Mouse (Mus musculus): ENCODE data around the gene Slc25a28. TPM values are rescaled to one million over a fixed set of nuclear protein-coding genes. Genes with fewer than 3 reads are reported as not detected.

The Slc25a28 gene
- total and polyA plus RNA-seq, 2 experiments from 2014 or later, result 16.1 to 53.1 TPM

DNA sequence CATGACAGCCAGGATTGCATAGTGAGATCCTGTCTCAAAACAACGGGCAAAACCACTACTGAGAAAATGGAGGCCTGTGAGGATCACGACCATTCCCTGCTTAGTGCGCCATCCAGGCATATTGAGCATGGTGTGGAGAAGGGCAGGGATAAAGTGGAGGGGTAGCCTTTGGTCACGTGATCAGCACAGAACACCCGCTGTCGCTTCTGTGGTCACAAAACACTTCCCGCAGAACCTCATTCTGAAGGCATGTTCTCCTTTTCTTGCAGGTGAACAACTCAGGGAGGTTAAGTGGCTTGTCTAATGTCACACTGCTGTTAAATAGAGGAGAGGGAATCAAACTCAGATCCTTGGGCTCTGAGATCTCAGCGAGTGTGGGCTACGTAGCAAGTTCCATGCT is 29.2 kb downstream of the Slc25a28 start:
- Histone ChIP-seq H3K4me1 (ENCODE audit: insufficient read depth, low read length) (no peaks in the 10 kb centered on the region), H3K9ac (replicated peaks; ENCODE audit: low read length) (no peak overlapping the region), H3K36me3 (ENCODE audit: insufficient read depth, low read length) (no peaks in the 10 kb centered on the region), H3K27ac (no peak overlapping the region), H3K27me3 (ENCODE audit: insufficient read depth, low read length) (no peaks in the 10 kb centered on the region), H3K4me2 (ENCODE audit: low read depth, low read length) (no peak overlapping the region), H3K4me3 (ENCODE audit: low read length) (no peak overlapping the region), H3K9me3 (ENCODE audit: low read length) (no peaks in the 10 kb centered on the region)
- DNase-seq (ENCODE audit: low spot score) (no peak), ATAC-seq (no peak)
- 93% methylated on average over 9 of the region's 9 CpGs for WGBS
- TF ChIP-seq CTCF (IDR thresholded peaks at IDR 0.05; ENCODE audit: low read depth), result no peak

DNA sequence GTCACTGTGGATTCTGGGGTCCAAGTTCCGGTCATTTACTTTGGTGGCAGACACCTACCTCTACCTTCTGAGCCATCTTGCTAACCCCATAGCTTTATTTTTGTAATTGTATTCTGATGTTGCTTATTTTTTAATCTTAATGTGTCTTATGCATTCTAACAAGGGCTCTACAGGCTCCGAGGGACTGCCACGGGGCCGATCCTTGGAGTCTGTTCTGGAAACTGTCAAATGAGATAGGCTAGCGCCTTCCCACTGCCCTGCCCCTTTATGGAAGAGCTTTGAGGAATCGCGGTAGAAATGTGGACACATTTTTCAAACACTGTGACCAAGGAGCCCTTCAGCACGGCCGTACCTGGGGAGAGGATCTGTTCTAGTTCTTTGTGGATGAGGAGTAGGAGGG is 31.8 kb downstream of the Slc25a28 start:
- DNase-seq (ENCODE audit: low spot score), result no peak
- Histone ChIP-seq H3K9ac (replicated peaks; ENCODE audit: low read length) (no peak overlapping the region), H3K4me2 (ENCODE audit: low read depth, low read length) (no peak overlapping the region), H3K27ac (no peak overlapping the region), H3K27me3 (ENCODE audit: insufficient read depth, low read length) (no peaks in the 10 kb centered on the region), H3K4me1 (ENCODE audit: insufficient read depth, low read length) (no peaks in the 10 kb centered on the region), H3K9me3 (ENCODE audit: low read length) (no peaks in the 10 kb centered on the region), H3K4me3 (ENCODE audit: low read length) (no peak overlapping the region), H3K36me3 (ENCODE audit: insufficient read depth, low read length) (no peaks in the 10 kb centered on the region)
- 88% methylated on average over 9 of the region's 9 CpGs for WGBS
- no peak for ATAC-seq
- TF ChIP-seq CTCF (IDR thresholded peaks at IDR 0.05; ENCODE audit: low read depth), result no peak

DNA sequence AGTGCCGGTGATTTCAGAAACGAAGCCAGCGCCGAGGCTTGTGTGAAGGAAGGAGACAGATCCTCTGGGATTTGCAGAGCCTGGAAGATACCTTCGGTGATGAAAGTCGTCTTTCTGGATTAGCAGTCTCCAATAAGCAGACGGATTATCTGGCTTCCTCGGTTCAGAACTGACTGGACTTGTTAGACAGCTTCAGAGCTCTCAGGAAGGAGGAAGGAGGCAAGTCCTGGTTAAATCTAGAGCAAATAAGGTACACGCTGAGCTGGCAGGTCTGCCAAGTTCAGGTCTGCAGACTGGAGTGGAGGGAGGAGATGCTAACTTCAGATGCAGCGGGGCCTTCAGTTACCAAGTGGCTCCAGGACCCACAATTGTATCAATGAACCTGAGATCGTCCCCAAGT is 32.8 kb downstream of the Slc25a28 start:
- no peak for TF ChIP-seq CTCF (IDR thresholded peaks at IDR 0.05; ENCODE audit: low read depth)
- Histone ChIP-seq H3K27ac (no peak overlapping the region), H3K27me3 (ENCODE audit: insufficient read depth, low read length) (no peaks in the 10 kb centered on the region), H3K4me1 (ENCODE audit: insufficient read depth, low read length) (no peaks in the 10 kb centered on the region), H3K9ac (replicated peaks; ENCODE audit: low read length) (no peak overlapping the region), H3K4me2 (ENCODE audit: low read depth, low read length) (no peak overlapping the region), H3K4me3 (ENCODE audit: low read length) (no peak overlapping the region), H3K9me3 (ENCODE audit: low read length) (no peaks in the 10 kb centered on the region), H3K36me3 (ENCODE audit: insufficient read depth, low read length) (no peaks in the 10 kb centered on the region)
- no peak for DNase-seq (ENCODE audit: low spot score)
- no peak for ATAC-seq
- WGBS, result 80% methylated on average over 11 of the region's 11 CpGs

DNA sequence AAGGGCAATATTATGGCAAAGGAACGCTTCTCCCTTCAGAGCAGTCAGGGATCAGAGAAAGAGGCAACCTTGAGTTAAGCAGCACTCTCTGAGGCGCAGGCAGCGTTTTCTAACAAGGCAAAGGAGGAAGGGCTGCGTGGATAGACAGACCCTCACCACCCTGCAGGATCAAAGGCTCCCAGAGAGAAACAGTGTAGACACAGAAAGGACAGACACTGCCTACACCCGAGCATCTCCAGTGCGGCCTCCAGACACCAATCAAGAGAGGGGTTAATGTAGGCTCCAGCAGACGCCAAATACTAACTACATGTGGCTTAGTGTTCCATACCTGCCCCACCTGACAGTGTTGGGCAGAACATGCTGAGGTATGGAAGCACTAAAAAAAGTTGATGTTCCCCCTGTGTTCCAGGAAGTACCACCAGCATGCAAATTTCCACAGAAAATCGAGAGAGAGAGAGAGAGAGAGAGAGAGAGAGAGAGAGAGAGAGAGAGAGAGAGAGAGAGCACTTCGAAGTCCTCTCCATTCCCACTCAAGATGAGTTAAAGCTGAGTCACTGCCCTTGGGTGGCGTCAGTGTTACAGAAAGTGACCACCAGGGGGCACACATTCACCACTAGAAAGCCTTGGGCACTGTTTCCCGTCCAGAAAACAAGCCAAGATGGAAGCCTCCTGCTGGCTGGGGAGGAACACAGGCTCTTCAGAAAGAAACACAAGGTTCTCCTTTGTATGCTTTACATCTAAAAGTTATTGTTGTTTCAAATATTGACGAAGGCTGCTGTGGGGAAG is 44.0 kb downstream of the Slc25a28 start:
- Histone ChIP-seq H3K9ac (replicated peaks; ENCODE audit: low read length) (no peak overlapping the region), H3K9me3 (ENCODE audit: low read length) (no peaks in the 10 kb centered on the region), H3K27me3 (ENCODE audit: insufficient read depth, low read length) (no peaks in the 10 kb centered on the region), H3K36me3 (ENCODE audit: insufficient read depth, low read length) (no peaks in the 10 kb centered on the region), H3K4me3 (ENCODE audit: low read length) (no peak overlapping the region), H3K27ac (no peak overlapping the region), H3K4me2 (ENCODE audit: low read depth, low read length) (no peak overlapping the region), H3K4me1 (ENCODE audit: insufficient read depth, low read length) (no peaks in the 10 kb centered on the region)
- 32% methylated on average over 12 of the region's 12 CpGs for WGBS
- TF ChIP-seq CTCF (IDR thresholded peaks at IDR 0.05; ENCODE audit: low read depth), result peak; percentile 93
- ATAC-seq, result peak; percentile 78; the same call in 1 of the 2 replicates
- DNase-seq (ENCODE audit: low spot score), result peak; percentile 91

DNA sequence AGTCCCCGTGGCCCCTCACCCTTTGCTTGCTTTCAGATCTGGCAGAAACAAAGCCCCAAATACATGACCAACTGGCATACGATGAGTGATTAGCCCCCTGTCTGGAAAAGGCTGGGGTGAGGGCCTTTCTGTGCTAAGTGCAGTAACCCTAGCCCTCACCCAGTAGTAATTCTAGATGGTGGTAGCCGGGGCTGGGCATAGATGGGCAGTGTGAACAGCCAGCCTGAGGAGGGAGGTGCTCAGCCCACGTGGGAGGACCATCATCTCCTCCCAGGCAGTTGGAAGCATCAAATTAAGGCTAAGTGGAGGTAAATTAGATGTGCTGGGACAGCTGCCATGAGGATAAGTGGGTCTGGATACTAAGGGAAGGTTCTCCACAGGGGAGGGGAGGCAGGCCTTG is 45.6 kb downstream of the Slc25a28 start:
- H3K4me2 ChIP-seq (ENCODE audit: low read depth, low read length), result no peak overlapping the region
- no peaks in the 10 kb centered on the region for H3K27me3 ChIP-seq (ENCODE audit: insufficient read depth, low read length)
- TF ChIP-seq CTCF (IDR thresholded peaks at IDR 0.05; ENCODE audit: low read depth), result no peak
- H3K9ac ChIP-seq (replicated peaks; ENCODE audit: low read length), result no peak overlapping the region
- H3K4me1 ChIP-seq (ENCODE audit: insufficient read depth, low read length), result no peaks in the 10 kb centered on the region
- no peak for ATAC-seq
- H3K36me3 ChIP-seq (ENCODE audit: insufficient read depth, low read length), result no peaks in the 10 kb centered on the region
- DNase-seq (ENCODE audit: low spot score), result no peak
- H3K9me3 ChIP-seq (ENCODE audit: low read length), result no peaks in the 10 kb centered on the region
- H3K4me3 ChIP-seq (ENCODE audit: low read length), result no peak overlapping the region
- no peak overlapping the region for H3K27ac ChIP-seq
- WGBS, result 41% methylated on average over 4 of the region's 4 CpGs

DNA sequence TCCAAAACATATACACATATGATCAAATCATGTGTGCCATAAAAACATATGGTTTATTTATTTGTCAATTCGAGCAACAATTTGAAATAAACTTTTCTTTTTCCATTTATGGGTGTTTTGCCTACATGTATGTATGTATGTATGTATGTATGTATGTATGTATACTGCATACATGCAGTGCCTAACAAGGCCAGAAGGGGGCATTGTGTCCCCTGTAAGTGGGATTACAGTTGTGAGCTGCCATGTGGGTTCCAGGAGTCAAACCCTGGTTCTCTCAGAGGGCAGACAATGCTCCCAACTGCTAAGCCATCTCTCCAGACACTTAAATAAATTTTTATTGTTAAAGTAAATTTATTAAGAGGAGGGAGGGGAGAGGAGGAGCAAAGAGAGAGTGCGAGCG is 47.3 kb downstream of the Slc25a28 start:
- Histone ChIP-seq H3K27ac (no peak overlapping the region), H3K36me3 (ENCODE audit: insufficient read depth, low read length) (no peaks in the 10 kb centered on the region), H3K4me2 (ENCODE audit: low read depth, low read length) (no peak overlapping the region), H3K4me3 (ENCODE audit: low read length) (no peak overlapping the region), H3K9ac (replicated peaks; ENCODE audit: low read length) (no peak overlapping the region), H3K9me3 (ENCODE audit: low read length) (no peaks in the 10 kb centered on the region), H3K27me3 (ENCODE audit: insufficient read depth, low read length) (peaks cover 7% of the 10 kb centered on the region; the same call in 1 of the 2 replicates), H3K4me1 (ENCODE audit: insufficient read depth, low read length) (no peaks in the 10 kb centered on the region)
- TF ChIP-seq CTCF (IDR thresholded peaks at IDR 0.05; ENCODE audit: low read depth), result peak; percentile 31
- DNase-seq (ENCODE audit: low spot score), result no peak
- no peak for ATAC-seq
- 88% methylated on average over 3 of the region's 3 CpGs for WGBS

DNA sequence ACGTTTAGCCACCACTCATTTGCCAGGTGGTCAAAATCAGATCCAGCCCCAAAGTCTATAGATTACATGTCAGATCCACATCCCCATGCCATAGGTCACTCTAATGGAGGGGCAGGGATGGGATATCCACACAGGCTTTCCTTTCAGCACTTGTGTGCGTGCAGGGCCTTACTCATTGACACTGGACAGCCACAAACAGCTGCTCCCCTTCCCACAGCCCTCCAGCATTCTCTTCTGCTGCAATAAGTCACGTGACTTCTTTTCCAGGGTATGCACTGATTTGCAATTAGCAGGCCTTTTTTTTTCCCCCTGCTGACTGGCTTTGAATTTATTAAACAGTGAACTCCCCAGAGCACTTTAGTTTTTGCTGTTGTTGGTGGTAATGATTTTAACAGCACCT is 48.5 kb downstream of the Slc25a28 start:
- H3K36me3 ChIP-seq (ENCODE audit: insufficient read depth, low read length), result no peaks in the 10 kb centered on the region
- ATAC-seq, result no peak
- 31% methylated on average over 3 of the region's 3 CpGs for WGBS
- peaks cover 18% of the 10 kb centered on the region for H3K27me3 ChIP-seq (ENCODE audit: insufficient read depth, low read length)
- H3K4me1 ChIP-seq (ENCODE audit: insufficient read depth, low read length), result no peaks in the 10 kb centered on the region
- no peak for TF ChIP-seq CTCF (IDR thresholded peaks at IDR 0.05; ENCODE audit: low read depth)
- no peak overlapping the region for H3K4me2 ChIP-seq (ENCODE audit: low read depth, low read length)
- H3K9ac ChIP-seq (replicated peaks; ENCODE audit: low read length), result no peak overlapping the region
- no peak for DNase-seq (ENCODE audit: low spot score)
- no peak overlapping the region for H3K4me3 ChIP-seq (ENCODE audit: low read length)
- no peaks in the 10 kb centered on the region for H3K9me3 ChIP-seq (ENCODE audit: low read length)
- H3K27ac ChIP-seq, result no peak overlapping the region
